Mouse (Mus musculus): ENCODE data around the gene Gm20721.

The Gm20721 gene

GRCm38 (mm10) chr2:174297086-174297571 lies 49.4 kb downstream of the Gm20721 start:
- DNase-seq (ENCODE audit: low spot score): peak; percentile 72

- DNase-seq (ENCODE audit: low spot score): peak; percentile 22
Observed at GRCm38 (mm10) chr2:174295900-174296465, 50.5 kb downstream of the Gm20721 start.

- peak; percentile 84 for DNase-seq (ENCODE audit: low spot score)
Observed at GRCm38 (mm10) chr2:174295175-174295899, 51.2 kb downstream of the Gm20721 start.

GRCm38 (mm10) chr2:174294457-174294856 lies 52.1 kb downstream of the Gm20721 start:
- peak; percentile 32 for DNase-seq (ENCODE audit: low spot score)

GRCm38 (mm10) chr2:174291662-174292030 lies 54.9 kb downstream of the Gm20721 start:
- no peak for DNase-seq (ENCODE audit: low spot score)

- DNase-seq (ENCODE audit: low spot score): no peak
Observed at GRCm38 (mm10) chr2:174291029-174291661, 55.4 kb downstream of the Gm20721 start.

GRCm38 (mm10) chr2:174288673-174289430 lies 57.7 kb downstream of the Gm20721 start:
- no peak for DNase-seq (ENCODE audit: low spot score)

- no peak for DNase-seq (ENCODE audit: low spot score)
Observed at GRCm38 (mm10) chr2:174287921-174288320, 58.6 kb downstream of the Gm20721 start.

- DNase-seq (ENCODE audit: low spot score): no peak
Observed at GRCm38 (mm10) chr2:174285921-174286470, 60.5 kb downstream of the Gm20721 start.

- DNase-seq (ENCODE audit: low spot score): no peak
Observed at GRCm38 (mm10) chr2:174284807-174285457, 61.6 kb downstream of the Gm20721 start.

GRCm38 (mm10) chr2:174284011-174284410 lies 62.5 kb downstream of the Gm20721 start, which contains the start of gene Gnas:
TSS of gene Gnas (plus strand) at chr2:174284320.
- DNase-seq (ENCODE audit: low spot score): no peak

- DNase-seq (ENCODE audit: low spot score): no peak
Observed at GRCm38 (mm10) chr2:174283341-174283740, 63.2 kb downstream of the Gm20721 start.
